Mouse (Mus musculus): ENCODE measurements around the gene Desi1.

DNA sequence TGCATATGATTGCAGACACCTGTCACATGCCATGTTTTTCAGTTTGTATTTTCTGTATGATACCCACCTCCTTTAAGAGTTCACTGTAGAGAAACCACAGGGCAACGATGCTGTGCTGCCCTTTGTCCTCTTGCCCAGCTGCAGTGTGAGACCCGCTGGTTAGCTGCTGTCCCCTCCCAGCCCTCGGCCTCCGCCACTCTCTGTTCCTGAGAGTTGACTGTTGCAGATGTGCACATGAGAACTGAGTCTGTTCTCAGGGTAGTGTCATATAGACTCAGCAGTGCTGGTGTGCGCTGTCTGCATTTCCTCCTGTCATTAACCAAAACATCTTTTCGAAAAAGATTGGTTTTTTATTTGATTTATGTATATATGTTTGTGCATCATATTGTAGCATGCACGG lies 1.3 kb downstream of the Desi1 start:
- TF ChIP-seq CTCF (IDR thresholded peaks at IDR 0.05; ENCODE audit: low read depth, low read length) (no peak), POLR2A (IDR thresholded peaks at IDR 0.05; ENCODE audit: borderline replicate concordance, low read depth, low read length) (no peak)

Data from bone marrow macrophage, adult 2 months (primary cell).